Comparison of ENCODE assay signal across 27 mouse cellular contexts in the genomic region with DNA sequence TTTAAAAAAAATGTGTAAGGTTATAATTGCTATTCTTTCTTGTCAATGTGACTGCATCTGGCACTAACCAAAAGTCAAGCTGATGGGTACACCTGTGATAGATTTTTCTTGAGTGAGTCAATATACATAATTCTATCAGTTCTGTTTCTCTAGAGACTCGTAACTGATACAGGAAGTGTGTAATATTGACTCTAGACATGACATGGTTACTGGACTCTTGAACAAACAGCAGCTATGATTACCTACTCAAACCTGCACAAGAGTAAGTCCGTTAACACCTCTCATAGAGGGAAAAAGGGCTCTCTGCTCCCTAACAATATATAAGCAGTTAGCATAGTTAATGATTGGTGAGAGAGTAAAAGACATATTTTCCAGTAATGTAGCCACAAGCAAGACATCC.
A peak's percentile ranks its signal among the peaks of the same experiment; 100 is the strongest.
DNase-seq lines count a peak whose midpoint lies in the region; ATAC-seq and TF ChIP-seq lines count a peak whose summit lies in the region.
"Had no signal": no experiment of that assay in that cellular context is flagged by ENCODE, and none has a peak within 500 bp of the region (broad histone marks: within the 10 kb centered on the region; RNA-seq: fewer than 3 reads in every experiment).

No protein-coding gene starts in this region.

- no peak overlapping the region for H3K9ac ChIP-seq in intestine, embryonic 16.5 days (ENCODE audit: low read depth, low read length)
- no peak overlapping the region for H3K9ac ChIP-seq in intestine, postnatal 0 days (ENCODE audit: low read depth, low read length)
- H3K9ac ChIP-seq in lung, postnatal 0 days (replicated peaks; ENCODE audit: low read depth): no peak overlapping the region
- no peak overlapping the region for H3K9ac ChIP-seq in stomach, embryonic 16.5 days (ENCODE audit: low read length)
- H3K9ac ChIP-seq: embryonic facial prominence, embryonic 13.5 days; embryonic facial prominence, embryonic 15.5 days; forebrain, embryonic 12.5 days had no signal

- no peak overlapping the region for H3K4me3 ChIP-seq in intestine, embryonic 16.5 days (ENCODE audit: low read length)
- no peak overlapping the region for H3K4me3 ChIP-seq in intestine, postnatal 0 days (ENCODE audit: low read depth, low read length)
- H3K4me3 ChIP-seq in lung, postnatal 0 days (ENCODE audit: low read depth, low read length): no peak overlapping the region
- H3K4me3 ChIP-seq in stomach, embryonic 16.5 days (replicated peaks; ENCODE audit: low read length): no peak overlapping the region
- H3K4me3 ChIP-seq in embryonic facial prominence, embryonic 10.5 days: no peak overlapping the region
- H3K4me3 ChIP-seq: embryonic facial prominence, embryonic 13.5 days; embryonic facial prominence, embryonic 15.5 days; erythroblast, embryonic 14.5 days; forebrain, embryonic 10.5 days; forebrain, embryonic 12.5 days had no signal

- no peaks in the 10 kb centered on the region for H3K4me1 ChIP-seq in intestine, embryonic 16.5 days (ENCODE audit: control insufficient read depth, insufficient read depth, low read length)
- no peaks in the 10 kb centered on the region for H3K4me1 ChIP-seq in intestine, postnatal 0 days (replicated peaks; ENCODE audit: control insufficient read depth, insufficient read depth, low read length)
- no peaks in the 10 kb centered on the region; the same call in 1 of the 2 replicates for H3K4me1 ChIP-seq in lung, postnatal 0 days (ENCODE audit: insufficient read depth, low read depth, low read length)
- H3K4me1 ChIP-seq in stomach, embryonic 16.5 days (ENCODE audit: control insufficient read depth, insufficient read depth, low read length): no peaks in the 10 kb centered on the region
- no peaks in the 10 kb centered on the region for H3K4me1 ChIP-seq in embryonic facial prominence, embryonic 10.5 days
- H3K4me1 ChIP-seq: embryonic facial prominence, embryonic 13.5 days; embryonic facial prominence, embryonic 15.5 days; forebrain, embryonic 10.5 days; forebrain, embryonic 12.5 days had no signal

- no peaks in the 10 kb centered on the region for H3K36me3 ChIP-seq in intestine, embryonic 16.5 days (ENCODE audit: control insufficient read depth, insufficient read depth, low read length)
- H3K36me3 ChIP-seq in intestine, postnatal 0 days (ENCODE audit: control insufficient read depth, insufficient read depth): peaks cover 6% of the 10 kb centered on the region; the same call in 1 of the 2 replicates
- no peaks in the 10 kb centered on the region for H3K36me3 ChIP-seq in lung, postnatal 0 days (ENCODE audit: insufficient read depth, low read length)
- H3K36me3 ChIP-seq in stomach, embryonic 16.5 days (ENCODE audit: control insufficient read depth, insufficient read depth, low read length): no peaks in the 10 kb centered on the region
- peaks cover 15% of the 10 kb centered on the region for H3K36me3 ChIP-seq in embryonic facial prominence, embryonic 10.5 days (replicated peaks)
- H3K36me3 ChIP-seq: forebrain, embryonic 12.5 days had no signal

- 0 out of 2 replicates have a peak, but pooled peaks have one; percentile 26 for ATAC-seq in intestine, embryonic 16.5 days
- ATAC-seq in intestine, postnatal 0 days: no peak
- ATAC-seq in lung, postnatal 0 days: no peak
- ATAC-seq in stomach, embryonic 16.5 days (ENCODE audit: insufficient read depth, low FRiP score): peak; percentile 66; the same call in 1 of the 2 replicates
- ATAC-seq: activated CD4-positive, CD25-positive, alpha-beta regulatory T cell, adult 4 months; CD4-positive, CD25-positive, alpha-beta regulatory T cell, adult 4 months; forebrain, embryonic 14.5 days; Patski had no signal

- no peak for TF ChIP-seq CTCF in intestine, postnatal 0 days (IDR thresholded peaks at IDR 0.05; ENCODE audit: low read depth)
- TF ChIP-seq CTCF in lung, postnatal 0 days (IDR thresholded peaks at IDR 0.05): no peak

- H3K27me3 ChIP-seq in intestine, embryonic 16.5 days (replicated peaks; ENCODE audit: control insufficient read depth, insufficient read depth, low read length): no peaks in the 10 kb centered on the region
- no peaks in the 10 kb centered on the region for H3K27me3 ChIP-seq in intestine, postnatal 0 days (replicated peaks; ENCODE audit: control insufficient read depth, insufficient read depth, low read length)
- H3K27me3 ChIP-seq in lung, postnatal 0 days (replicated peaks; ENCODE audit: insufficient read depth, low read length): no peaks in the 10 kb centered on the region
- no peaks in the 10 kb centered on the region for H3K27me3 ChIP-seq in stomach, embryonic 16.5 days (ENCODE audit: control insufficient read depth, insufficient read depth, low read length)
- no peaks in the 10 kb centered on the region for H3K27me3 ChIP-seq in embryonic facial prominence, embryonic 10.5 days (replicated peaks; ENCODE audit: low read depth, poor library complexity, severe bottlenecking)
- H3K27me3 ChIP-seq: CH12.LX; embryonic facial prominence, embryonic 13.5 days; embryonic facial prominence, embryonic 15.5 days; forebrain, embryonic 12.5 days; Patski had no signal

- no peak overlapping the region for H3K4me2 ChIP-seq in intestine, embryonic 16.5 days (ENCODE audit: low read depth, low read length)
- no peak overlapping the region for H3K4me2 ChIP-seq in intestine, postnatal 0 days (replicated peaks; ENCODE audit: low read depth)
- H3K4me2 ChIP-seq in lung, postnatal 0 days (replicated peaks; ENCODE audit: low read depth, low read length): no peak overlapping the region
- no peak overlapping the region for H3K4me2 ChIP-seq in stomach, embryonic 16.5 days (ENCODE audit: low read depth, low read length)
- H3K4me2 ChIP-seq: embryonic facial prominence, embryonic 13.5 days; embryonic facial prominence, embryonic 15.5 days; forebrain, embryonic 12.5 days had no signal

- no peak overlapping the region for H3K27ac ChIP-seq in intestine, embryonic 16.5 days (ENCODE audit: low read length)
- no peak overlapping the region for H3K27ac ChIP-seq in intestine, postnatal 0 days (ENCODE audit: low read depth, low read length)
- no peak overlapping the region for H3K27ac ChIP-seq in lung, postnatal 0 days (ENCODE audit: low read length)
- H3K27ac ChIP-seq in stomach, embryonic 16.5 days (ENCODE audit: low read length): no peak overlapping the region
- H3K27ac ChIP-seq in embryonic facial prominence, embryonic 10.5 days (replicated peaks): no peak overlapping the region
- H3K27ac ChIP-seq: embryonic facial prominence, embryonic 13.5 days; embryonic facial prominence, embryonic 15.5 days; forebrain, embryonic 10.5 days; forebrain, embryonic 12.5 days had no signal

- peak; percentile 21 for DNase-seq in lung, postnatal 0 days (ENCODE audit: low spot score)
- DNase-seq in lung, adult 18-20 months: no peak
- DNase-seq in embryonic facial prominence, embryonic 10.5 days (ENCODE audit: low spot score): no peak
- DNase-seq in thymus, postnatal 0 days (ENCODE audit: low spot score): no peak
- DNase-seq: adrenal gland, adult 8-10 months; adrenal gland, postnatal 14 days; adrenal gland, postnatal 36 days; B cell, adult 2 months; cerebellum, adult 11-12 months; cerebellum, adult 2 months; cerebellum, adult 9-10 months; cerebellum, postnatal 10 days; cerebellum, postnatal 25 days had no signal

- 76% methylated on average over 2 of the region's 2 CpGs for WGBS in intestine, embryonic 16.5 days
- WGBS in intestine, postnatal 0 days: 36% methylated on average over 2 of the region's 2 CpGs
- WGBS in lung, postnatal 0 days: 62% methylated on average over 2 of the region's 2 CpGs
- 68% methylated on average over 2 of the region's 2 CpGs for WGBS in stomach, embryonic 16.5 days
- WGBS in embryonic facial prominence, embryonic 10.5 days: 93% methylated on average over 2 of the region's 2 CpGs

- no peak for TF ChIP-seq EP300 in lung, postnatal 0 days (IDR thresholded peaks at IDR 0.05)

- no peaks in the 10 kb centered on the region for H3K9me3 ChIP-seq in intestine, embryonic 16.5 days (ENCODE audit: control insufficient read depth, low read length)
- no peaks in the 10 kb centered on the region for H3K9me3 ChIP-seq in intestine, postnatal 0 days (ENCODE audit: control insufficient read depth)
- no peaks in the 10 kb centered on the region for H3K9me3 ChIP-seq in lung, postnatal 0 days (ENCODE audit: low read length)
- no peaks in the 10 kb centered on the region for H3K9me3 ChIP-seq in stomach, embryonic 16.5 days (replicated peaks; ENCODE audit: control insufficient read depth, low read length)
- no peaks in the 10 kb centered on the region for H3K9me3 ChIP-seq in embryonic facial prominence, embryonic 10.5 days
- H3K9me3 ChIP-seq: embryonic facial prominence, embryonic 13.5 days; embryonic facial prominence, embryonic 15.5 days; forebrain, embryonic 10.5 days; forebrain, embryonic 12.5 days; G1E had no signal

Comparison
In these comparisons a context has a peak if more than half of its experiments do, and no peak if none do; other contexts are left out.
1. ATAC-seq: peak in intestine, embryonic 16.5 days (single experiment) and stomach, embryonic 16.5 days (single experiment); none in intestine, postnatal 0 days (single experiment) and lung, postnatal 0 days (single experiment).